Mouse (Mus musculus): ENCODE measurements around the gene Tubb5. TPM values are rescaled to one million over a fixed set of nuclear protein-coding genes. Genes with fewer than 3 reads are reported as not detected.

Gene Tubb5
- total RNA-seq (2022): 10 to 100 TPM; 65.2 to 94.6 (median 72.1) TPM

- peak; percentile 97 for DNase-seq (ENCODE audit: low spot score)
Measured at GRCm38 (mm10) chr17:35838122-35838544, at the start of gene Tubb5. Gene Tubb5, minus strand, starts transcription at chr17:35838306.

DNA sequence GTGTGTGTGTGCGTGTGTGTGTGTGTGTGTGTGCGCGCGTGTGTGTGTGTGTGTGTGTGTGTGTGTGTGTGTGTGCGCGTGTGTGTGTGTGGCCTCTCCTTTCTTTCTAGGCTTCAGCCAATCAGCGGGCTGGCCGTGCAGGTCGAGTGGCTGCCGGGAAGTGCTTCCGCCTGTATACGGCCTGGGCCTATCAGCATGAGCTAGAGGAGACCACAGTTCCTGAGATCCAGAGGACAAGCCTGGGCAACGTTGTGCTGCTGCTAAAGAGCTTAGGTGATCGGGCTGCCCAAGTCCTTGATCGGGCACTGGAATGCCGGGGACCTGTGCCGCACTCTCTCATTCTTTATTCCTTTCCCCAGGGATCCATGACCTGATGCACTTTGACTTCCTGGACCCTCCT lies 49.6 kb upstream of the Tubb5 start:
- no peak for DNase-seq (ENCODE audit: low spot score)

DNA sequence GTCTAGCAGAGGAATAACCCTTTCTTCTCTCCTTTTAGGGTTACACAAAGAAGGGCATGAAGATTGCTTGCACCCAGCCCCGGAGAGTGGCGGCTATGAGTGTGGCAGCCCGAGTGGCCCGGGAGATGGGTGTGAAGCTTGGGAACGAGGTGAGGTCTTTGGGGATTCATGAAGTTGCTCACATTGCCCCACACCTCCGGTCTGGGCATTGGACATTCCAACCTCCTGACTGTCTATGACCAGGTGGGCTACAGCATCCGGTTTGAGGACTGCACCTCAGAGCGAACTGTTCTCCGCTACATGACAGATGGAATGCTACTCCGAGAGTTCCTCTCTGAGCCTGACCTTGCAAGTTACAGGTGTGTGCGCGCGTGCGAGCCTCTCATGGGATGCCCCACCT lies 45.7 kb upstream of the Tubb5 start:
- no peak for DNase-seq (ENCODE audit: low spot score)

DNA sequence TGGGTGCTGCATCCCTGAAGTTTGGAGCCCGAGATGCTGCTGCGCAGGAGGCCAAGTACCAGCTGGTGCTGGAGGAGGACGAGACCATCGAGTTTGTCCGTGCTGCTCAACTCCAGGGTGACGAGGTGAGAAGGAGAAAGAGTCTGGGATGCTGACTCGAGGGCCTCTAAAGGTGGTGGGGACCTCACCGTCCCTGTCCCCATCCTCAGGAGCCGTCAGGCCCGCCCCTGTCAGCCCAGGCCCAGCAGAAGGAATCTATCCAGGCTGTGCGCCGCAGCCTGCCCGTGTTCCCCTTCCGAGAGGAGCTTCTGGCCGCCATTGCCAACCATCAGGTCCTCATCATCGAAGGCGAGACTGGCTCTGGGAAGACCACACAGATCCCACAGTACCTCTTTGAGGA lies 44.8 kb upstream of the Tubb5 start:
- DNase-seq (ENCODE audit: low spot score): no peak

DNA sequence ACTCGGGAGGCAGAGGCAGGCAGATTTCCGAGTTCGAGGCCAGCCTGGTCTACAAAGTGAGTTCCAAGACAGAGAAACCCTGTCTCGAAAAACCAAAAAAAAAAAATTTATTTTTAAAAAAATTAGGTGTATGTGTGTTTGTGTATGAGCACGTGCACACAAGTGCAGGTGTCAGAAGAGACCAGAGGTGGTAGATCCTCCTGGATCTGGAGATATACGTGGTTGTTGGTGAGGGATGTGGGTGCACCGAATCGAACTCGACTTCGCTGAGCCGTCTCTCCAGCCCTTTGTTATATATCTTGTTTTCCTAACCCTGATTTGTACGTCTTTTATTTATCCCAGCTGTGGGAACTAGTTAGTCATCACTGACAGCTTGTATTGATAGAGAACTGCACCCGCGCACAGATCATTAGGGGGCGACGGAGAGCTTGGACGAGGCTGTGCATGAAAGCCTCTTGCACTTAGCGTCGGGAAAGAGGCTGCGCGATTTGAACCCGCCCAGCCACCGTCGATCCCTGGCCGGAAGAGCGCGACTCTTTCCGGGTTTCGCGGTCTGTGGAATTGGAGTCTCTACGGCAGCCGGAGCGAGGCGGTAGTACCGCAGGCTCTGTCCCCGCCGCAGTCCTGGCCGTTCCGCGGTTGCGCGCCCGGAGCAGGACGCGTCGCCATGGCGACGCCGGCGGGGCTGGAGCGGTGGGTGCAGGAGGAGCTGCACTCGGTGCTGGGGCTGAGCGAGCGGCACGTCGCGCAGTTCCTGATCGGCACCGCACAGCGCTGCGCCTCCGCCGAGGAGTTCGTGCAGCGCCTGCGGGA lies 41.3 kb upstream of the Tubb5 start, which contains the start of gene Dhx16:
Gene Dhx16 (plus strand): TSS at position 575 of the 813 bp plus-strand sequence.
- peak; percentile 95 for DNase-seq (ENCODE audit: low spot score)

- peak; percentile 20 for DNase-seq (ENCODE audit: low spot score)
Measured at GRCm38 (mm10) chr17:35874721-35875120, 36.6 kb upstream of the Tubb5 start.

GRCm38 (mm10) chr17:35873774-35874519 lies 35.8 kb upstream of the Tubb5 start:
- peak; percentile 88 for DNase-seq (ENCODE audit: low spot score)

GRCm38 (mm10) chr17:35870884-35871696 lies 33.0 kb upstream of the Tubb5 start:
- no peak for DNase-seq (ENCODE audit: low spot score)

DNA sequence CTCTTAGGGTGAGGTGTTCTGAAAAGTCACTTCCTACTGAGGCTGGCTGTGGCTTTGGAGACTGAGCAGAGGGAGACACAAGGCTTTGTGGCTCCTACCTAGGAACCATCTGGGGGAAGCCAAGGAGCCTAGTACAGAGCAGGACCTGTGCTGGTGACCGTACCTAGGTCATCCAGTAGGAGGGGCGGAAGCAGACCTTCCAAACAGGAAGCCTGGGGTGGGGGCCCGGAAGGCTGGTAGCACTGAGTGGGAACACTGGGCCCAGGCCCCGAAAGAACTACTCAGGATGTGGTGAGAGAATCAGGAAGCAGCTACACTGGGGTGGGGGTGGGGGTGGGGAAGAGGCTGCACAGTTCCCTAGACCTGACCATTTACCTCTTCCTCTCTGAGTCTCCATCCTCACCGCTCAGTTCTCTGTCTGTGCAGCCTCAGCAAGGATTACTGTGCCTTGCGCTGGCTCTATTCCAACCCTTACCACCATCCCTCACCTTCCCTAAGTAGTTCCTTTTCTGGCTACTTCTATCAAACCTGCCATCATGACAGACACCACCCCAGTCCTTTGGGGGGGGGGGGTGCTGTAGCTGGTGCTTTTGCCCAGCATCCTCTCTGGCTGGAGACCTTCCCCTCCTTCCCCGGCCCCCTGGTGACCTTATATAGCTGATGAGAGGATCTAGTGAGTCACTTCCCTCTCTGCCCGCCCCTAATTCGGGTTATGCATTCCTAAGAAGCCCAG lies 32.2 kb upstream of the Tubb5 start:
- DNase-seq (ENCODE audit: low spot score): peak; percentile 82

DNA sequence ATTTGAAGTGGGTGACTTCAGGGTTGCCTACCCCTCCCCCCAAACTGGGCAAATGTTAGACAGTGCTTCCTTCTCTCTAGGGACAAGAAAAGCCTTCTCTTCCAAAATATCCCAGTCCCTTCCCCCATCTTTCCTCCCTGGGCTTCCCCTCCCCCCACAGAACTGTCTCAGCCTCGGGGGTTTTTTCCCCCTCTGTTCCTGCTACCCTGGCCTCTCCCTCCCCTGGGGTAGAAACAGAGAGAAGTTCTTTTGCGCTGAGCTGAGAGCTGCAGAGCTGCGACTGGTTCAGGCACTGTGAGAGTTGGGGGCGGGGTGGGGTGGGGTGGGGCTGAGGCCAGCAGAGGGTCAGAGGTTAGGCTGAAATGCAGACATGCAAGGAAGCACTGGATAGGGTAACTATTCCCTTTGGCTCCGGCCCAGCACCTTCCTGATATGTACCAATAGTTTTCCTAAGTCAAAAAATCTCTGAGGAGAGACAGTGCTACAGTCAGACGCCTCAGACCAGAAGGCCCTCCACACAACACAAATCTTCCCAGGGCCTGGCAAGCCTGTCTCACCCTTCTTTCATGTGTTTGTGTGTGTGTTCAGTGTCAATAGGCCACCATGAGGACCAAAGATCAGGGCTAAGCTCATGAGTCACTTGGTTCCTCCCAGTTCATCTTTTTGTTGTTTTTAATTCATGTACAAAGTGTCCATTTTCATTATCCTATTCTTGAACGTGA lies 31.4 kb upstream of the Tubb5 start:
- DNase-seq (ENCODE audit: low spot score): peak; percentile 68

DNA sequence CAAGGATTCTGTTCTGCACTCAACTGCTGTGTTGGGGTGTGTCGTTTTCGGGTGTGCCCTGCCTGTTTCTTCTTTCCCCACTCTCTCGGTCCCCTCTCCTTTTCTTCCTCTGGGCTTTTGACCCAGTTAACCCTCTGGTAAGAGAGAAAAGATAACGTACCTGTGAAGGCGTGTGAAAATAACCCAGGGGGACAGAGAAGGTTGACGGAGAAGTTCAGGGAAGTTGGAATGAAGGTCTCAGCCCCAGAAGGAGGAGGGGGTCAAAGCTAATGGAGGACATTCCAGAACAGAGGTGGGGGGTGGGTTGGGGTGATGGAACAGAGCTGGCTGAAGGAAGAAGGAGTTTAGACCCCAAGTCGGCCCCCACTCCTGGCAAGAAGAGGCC lies 30.8 kb upstream of the Tubb5 start:
- DNase-seq (ENCODE audit: low spot score): no peak

DNA sequence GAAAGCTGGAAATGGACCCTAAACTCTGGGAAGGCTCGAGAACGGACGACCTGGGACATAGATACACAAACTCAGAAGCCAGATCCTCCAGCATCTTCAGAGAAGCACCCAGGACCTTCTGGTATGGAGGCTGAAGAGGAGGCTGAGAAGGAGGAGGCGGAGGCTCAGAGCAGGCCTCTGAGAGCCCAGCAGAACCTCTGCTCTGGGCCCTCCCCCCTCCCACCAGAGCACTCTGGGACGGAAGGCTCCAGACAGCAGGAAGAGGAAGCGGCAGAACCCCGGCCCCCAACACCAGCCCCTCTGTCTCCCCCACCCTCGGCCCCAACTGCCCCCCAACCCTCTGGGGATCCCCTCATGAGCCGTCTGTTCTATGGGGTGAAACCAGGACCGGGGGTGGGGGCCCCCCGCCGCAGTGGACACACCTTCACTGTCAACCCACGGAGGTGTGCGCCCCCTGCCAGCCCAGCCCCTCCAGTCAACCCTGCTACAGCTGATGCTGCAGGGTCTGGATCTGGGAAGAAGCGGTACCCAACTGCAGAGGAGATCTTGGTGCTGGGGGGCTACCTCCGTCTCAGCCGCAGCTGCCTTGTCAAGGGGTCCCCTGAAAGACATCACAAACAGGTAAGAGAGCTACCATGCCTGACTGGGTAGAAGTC lies 30.2 kb upstream of the Tubb5 start:
- peak; percentile 40 for DNase-seq (ENCODE audit: low spot score)

DNA sequence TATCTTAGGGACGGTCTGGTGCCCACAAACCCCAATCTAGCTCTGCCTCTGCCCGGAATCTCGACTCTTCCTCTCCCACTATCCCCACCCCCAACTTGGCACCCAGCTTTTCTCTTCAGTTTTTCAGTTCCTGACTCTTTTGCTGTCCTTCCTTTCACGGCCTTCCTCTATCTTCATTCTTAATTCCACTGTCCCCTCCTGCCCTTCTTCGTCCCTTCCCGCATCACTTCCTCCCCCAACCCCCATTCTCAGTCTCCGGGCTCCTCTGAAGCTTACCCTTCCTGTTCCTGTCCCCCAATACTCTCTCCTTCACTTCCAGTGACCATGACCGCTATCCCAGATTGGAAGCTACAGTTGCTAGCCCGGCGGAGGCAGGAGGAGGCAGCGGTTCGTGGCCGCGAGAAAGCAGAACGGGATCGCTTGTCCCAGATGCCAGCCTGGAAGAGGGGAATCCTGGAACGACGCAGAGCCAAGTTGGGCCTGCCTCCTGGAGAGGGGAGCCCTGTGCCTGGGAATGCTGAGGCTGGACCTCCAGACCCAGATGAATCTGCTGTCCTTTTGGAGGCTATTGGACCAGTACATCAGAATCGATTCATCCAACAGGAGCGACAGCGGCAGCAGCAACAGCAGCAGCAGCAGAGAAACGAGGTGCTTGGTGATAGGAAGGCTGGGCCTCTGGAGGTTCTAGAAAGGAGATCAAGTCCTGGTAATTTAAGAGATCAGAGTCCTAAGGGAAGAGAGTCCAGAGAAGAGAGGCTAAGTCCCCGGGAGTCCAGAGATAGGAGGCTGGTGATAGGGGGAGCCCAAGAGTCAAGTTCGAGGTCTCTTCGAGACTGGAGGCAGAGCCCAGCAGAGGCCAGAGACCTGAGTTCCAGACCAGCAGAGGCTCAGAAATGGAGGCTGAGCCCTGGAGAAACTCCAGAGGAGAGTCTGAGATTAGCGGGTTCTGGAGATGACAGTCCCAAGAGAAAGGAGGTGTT lies 29.1 kb upstream of the Tubb5 start:
- peak; percentile 61 for DNase-seq (ENCODE audit: low spot score)

GRCm38 (mm10) chr17:35866281-35866831 lies 28.2 kb upstream of the Tubb5 start:
- DNase-seq (ENCODE audit: low spot score): no peak

- DNase-seq (ENCODE audit: low spot score): peak; percentile 87
Measured at GRCm38 (mm10) chr17:35865481-35866280, 27.6 kb upstream of the Tubb5 start, which contains the start of gene Ppp1r18. Gene Ppp1r18, plus strand, starts transcription at chr17:35865593.

- DNase-seq (ENCODE audit: low spot score): no peak
Measured at GRCm38 (mm10) chr17:35864832-35865353, 26.8 kb upstream of the Tubb5 start.

DNA sequence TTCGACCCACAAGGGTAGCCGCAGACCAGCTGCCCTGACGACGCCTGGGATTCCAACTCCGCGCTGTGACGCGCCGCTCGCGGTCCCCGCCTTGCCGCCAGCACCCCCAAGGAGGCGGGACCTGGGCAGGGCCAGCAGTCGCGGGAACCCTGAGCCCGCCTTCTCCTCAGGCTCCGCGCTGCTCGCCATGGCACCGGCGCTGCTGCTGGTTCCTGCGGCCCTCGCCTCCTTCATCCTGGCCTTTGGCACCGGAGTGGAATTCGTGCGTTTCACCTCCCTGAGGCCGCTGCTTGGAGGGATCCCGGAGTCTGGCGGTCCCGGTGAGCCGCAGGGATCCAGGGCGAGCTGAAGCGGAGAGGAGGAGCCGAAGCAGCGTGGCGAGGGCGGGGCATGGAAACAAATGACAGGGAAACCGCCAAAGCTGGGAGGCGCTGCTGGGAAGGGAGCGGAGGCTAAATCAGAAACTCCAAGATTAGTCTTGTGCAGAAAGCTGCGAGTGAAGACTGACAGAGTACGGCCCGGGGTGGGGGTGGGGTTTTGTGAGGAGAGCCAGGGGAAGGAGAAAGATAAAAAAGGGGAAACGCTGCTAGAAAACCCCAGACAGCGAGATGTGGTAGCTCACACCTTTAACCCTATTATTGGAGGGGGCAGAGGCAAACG lies 23.2 kb upstream of the Tubb5 start, which contains the start of gene Nrm:
Gene Nrm (plus strand): TSS at position 121 of the 660 bp plus-strand sequence.
- peak; percentile 95 for DNase-seq (ENCODE audit: low spot score)

All from heart, adult 8-10 months (tissue).